8 mouse cellular contexts compared by ENCODE assay signal in genomic region chr10:42760329-42760728, GRCm38 (mm10). TPM values are rescaled to one million over a fixed set of nuclear protein-coding genes. Genes with fewer than 3 reads are reported as not detected.
DNase-seq lines count a peak whose midpoint lies in the region; ATAC-seq and TF ChIP-seq lines count a peak whose summit lies in the region.

No protein-coding gene starts in this region.

- WGBS in kidney, adult 2 months: 74% methylated on average over 8 of the region's 8 CpGs
- WGBS in lung, adult 2 months: 56% methylated on average over 8 of the region's 8 CpGs

- H3K27me3 ChIP-seq in kidney, adult 2 months (replicated peaks; ENCODE audit: control insufficient read depth, insufficient read depth, low read length): no peaks in the 10 kb centered on the region

- no peak for ATAC-seq in CD4-positive, CD25-positive, alpha-beta regulatory T cell, adult 4 months

- no peak overlapping the region for H3K27ac ChIP-seq in kidney, adult 2 months (ENCODE audit: insufficient read depth, low read depth, low read length)
- peak overlapping the region; percentile 79; the same call in 1 of the 2 replicates for H3K27ac ChIP-seq in embryonic fibroblast, embryonic 13.5 days (ENCODE audit: insufficient read depth, low read length)

- TF ChIP-seq POLR2A in kidney, adult 2 months (IDR thresholded peaks at IDR 0.05; ENCODE audit: low read depth, low read length): no peak
- TF ChIP-seq POLR2A in embryonic fibroblast, embryonic 13.5 days (IDR thresholded peaks at IDR 0.05; ENCODE audit: low read depth, low read length): no peak
- TF ChIP-seq POLR2A in lung, adult 2 months (IDR thresholded peaks at IDR 0.05; ENCODE audit: borderline replicate concordance, extremely low read depth, low read depth, low read length): no peak

- no peaks in the 10 kb centered on the region for H3K36me3 ChIP-seq in kidney, adult 2 months (ENCODE audit: control insufficient read depth, insufficient read depth, low read length)

- TF ChIP-seq CTCF in kidney, adult 2 months (conservative IDR thresholded peaks at IDR 0.05; ENCODE audit: insufficient read depth, insufficient read length, low read depth, low read length): peak; percentile 26; the same call in 1 of the 2 replicates
- TF ChIP-seq CTCF in embryonic fibroblast, embryonic 13.5 days (IDR thresholded peaks at IDR 0.05; ENCODE audit: borderline replicate concordance, insufficient read depth, low read length): no peak
- peak; percentile 38 for TF ChIP-seq CTCF in lung, adult 2 months (IDR thresholded peaks at IDR 0.05; ENCODE audit: insufficient read depth, low read length)

- peaks cover 3% of the 10 kb centered on the region; the same call in 1 of the 2 replicates for H3K4me1 ChIP-seq in kidney, adult 2 months (ENCODE audit: control insufficient read depth, insufficient read depth, low read length)
- H3K4me1 ChIP-seq in embryonic fibroblast, embryonic 13.5 days (ENCODE audit: control insufficient read depth, insufficient read depth, low read length): peaks cover 11% of the 10 kb centered on the region
- H3K4me1 ChIP-seq in lung, adult 2 months (ENCODE audit: control insufficient read depth, insufficient read depth, low read length): peaks cover 2% of the 10 kb centered on the region; the same call in 1 of the 2 replicates

- DNase-seq in CD4-positive, CD25-positive, alpha-beta regulatory T cell, adult 2 months (ENCODE audit: low read depth, low spot score): peak; percentile 19
- DNase-seq in kidney, adult 2 months: peak; percentile 19
- no peak for DNase-seq in kidney, adult 8-10 months
- DNase-seq in lung, adult 2 months: no peak
- peak; percentile 19 for DNase-seq in testis, postnatal 14 days (ENCODE audit: low spot score)
- no peak for DNase-seq in left cerebral cortex, adult 11 months (ENCODE audit: low spot score)

- no peak overlapping the region for H3K4me3 ChIP-seq in kidney, adult 2 months (ENCODE audit: insufficient read depth, low read depth, low read length)
- no peak overlapping the region for H3K4me3 ChIP-seq in embryonic fibroblast, embryonic 13.5 days (ENCODE audit: insufficient read depth, low read length)
- no peak overlapping the region for H3K4me3 ChIP-seq in lung, adult 2 months (replicated peaks; ENCODE audit: extremely low read depth, low read depth, low read length)

RNA-seq across cellular contexts. Expression of gene Sec63, which starts 1.0 kb away (rescaled TPM):
- polyA plus RNA-seq in CD4-positive, CD25-positive, alpha-beta regulatory T cell, adult 4 months (2017; shearing (Covaris generic)): 10 to 100 TPM; 17.8 to 19.4 TPM
- polyA plus RNA-seq in kidney, adult 2 months (2012; rRNA removed): 8.8 and 11.8 TPM in 2 replicates
- 106 and 124 TPM in 2 replicates for polyA plus RNA-seq in embryonic fibroblast, embryonic 13.5 days (2011; ENCODE audit: insufficient read length, low read depth, missing spikeins)
- polyA plus RNA-seq in lung, adult 2 months (2012; rRNA removed): 12.9 and 16.4 TPM in 2 replicates

Comparison
In these comparisons a context has a peak if more than half of its experiments do, and no peak if none do; other contexts are left out.
1. DNase-seq: peak in CD4-positive, CD25-positive, alpha-beta regulatory T cell, adult 2 months (single experiment), kidney, adult 2 months (single experiment) and testis, postnatal 14 days (single experiment); none in kidney, adult 8-10 months (0 of 2), lung, adult 2 months (single experiment) and left cerebral cortex, adult 11 months (single experiment).